Mouse (Mus musculus): ENCODE results near the gene Hs6st2. TPM values are rescaled to one million over a fixed set of nuclear protein-coding genes. Genes with fewer than 3 reads are reported as not detected.
A peak's percentile ranks its signal among the peaks of the same experiment; 100 is the strongest.

The Hs6st2 gene
- polyA plus RNA-seq, 1 experiment from 2014 or later, result 26.8 TPM

DNA sequence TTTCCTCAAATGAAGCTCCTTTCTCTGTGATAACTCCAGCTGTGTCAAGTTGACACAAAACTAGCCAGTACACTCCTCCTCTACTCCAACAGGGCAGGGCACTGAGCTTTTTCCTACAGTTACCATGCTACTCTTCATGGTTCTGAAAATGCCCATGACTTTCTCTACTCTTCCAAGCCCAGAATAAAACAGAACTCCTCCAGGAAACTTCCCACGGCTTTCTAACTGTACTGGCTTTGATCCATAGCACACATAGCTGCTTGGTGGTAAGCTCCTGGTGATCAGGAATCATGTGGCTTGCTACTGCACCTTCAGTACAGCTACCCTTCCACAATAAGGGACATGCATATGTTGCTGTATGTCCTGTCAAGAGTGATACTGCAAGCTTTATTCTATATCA lies 150.5 kb downstream of the Hs6st2 start:
- H3K9ac ChIP-seq (ENCODE audit: low read depth, low read length), result no peak overlapping the region
- no peak for ATAC-seq (ENCODE audit: low read depth)

DNA sequence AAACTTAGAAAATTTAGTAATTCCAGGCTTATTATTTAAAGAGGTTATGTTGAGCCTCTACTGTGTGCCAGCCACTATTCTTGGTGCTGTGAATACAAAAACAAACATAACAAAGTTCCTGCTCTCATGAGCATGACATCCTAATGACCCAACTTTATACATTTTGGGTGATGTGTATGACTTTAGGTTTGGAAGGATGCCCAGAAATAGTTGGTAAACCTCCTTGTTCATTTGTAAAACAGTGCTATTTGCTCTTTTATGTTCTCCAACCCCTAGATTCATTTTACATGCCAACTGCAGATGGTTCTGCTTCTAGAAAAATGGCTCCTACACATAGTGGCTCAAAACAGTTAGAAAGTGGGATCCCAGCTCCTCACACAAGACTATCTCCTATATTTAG lies 153.1 kb downstream of the Hs6st2 start:
- Histone ChIP-seq H3K4me1 (ENCODE audit: control insufficient read depth, insufficient read depth, low read length) (no peaks in the 10 kb centered on the region), H3K9ac (ENCODE audit: low read depth, low read length) (no peak overlapping the region), H3K9me3 (ENCODE audit: control insufficient read depth, low read length) (no peaks in the 10 kb centered on the region), H3K36me3 (ENCODE audit: control insufficient read depth, insufficient read depth, low read length) (no peaks in the 10 kb centered on the region), H3K27ac (replicated peaks; ENCODE audit: low read depth, low read length) (no peak overlapping the region), H3K27me3 (replicated peaks; ENCODE audit: control insufficient read depth, insufficient read depth, low read length) (0 out of 2 replicates have a peak, but pooled peaks cover 4% of the 10 kb centered on the region), H3K4me3 (ENCODE audit: low read depth, low read length) (no peak overlapping the region), H3K4me2 (ENCODE audit: low read depth, low read length) (no peak overlapping the region)
- ATAC-seq (ENCODE audit: low read depth) (no peak), DNase-seq (ENCODE audit: low spot score) (peak; percentile 47)

More for the DNA sequence above, 150.5 kb downstream of the Hs6st2 start:
- 77% methylated on average over 1 of the region's 1 CpGs for WGBS
- no peak overlapping the region for H3K4me3 ChIP-seq (ENCODE audit: low read depth, low read length)
- H3K9me3 ChIP-seq (ENCODE audit: control insufficient read depth, low read length), result no peaks in the 10 kb centered on the region
- no peak overlapping the region for H3K4me2 ChIP-seq (ENCODE audit: low read depth, low read length)
- H3K36me3 ChIP-seq (ENCODE audit: control insufficient read depth, insufficient read depth, low read length), result no peaks in the 10 kb centered on the region
- no peak overlapping the region for H3K27ac ChIP-seq (replicated peaks; ENCODE audit: low read depth, low read length)
- H3K4me1 ChIP-seq (ENCODE audit: control insufficient read depth, insufficient read depth, low read length), result no peaks in the 10 kb centered on the region
- DNase-seq (ENCODE audit: low spot score), result no peak
- no peaks in the 10 kb centered on the region for H3K27me3 ChIP-seq (replicated peaks; ENCODE audit: control insufficient read depth, insufficient read depth, low read length)

DNA sequence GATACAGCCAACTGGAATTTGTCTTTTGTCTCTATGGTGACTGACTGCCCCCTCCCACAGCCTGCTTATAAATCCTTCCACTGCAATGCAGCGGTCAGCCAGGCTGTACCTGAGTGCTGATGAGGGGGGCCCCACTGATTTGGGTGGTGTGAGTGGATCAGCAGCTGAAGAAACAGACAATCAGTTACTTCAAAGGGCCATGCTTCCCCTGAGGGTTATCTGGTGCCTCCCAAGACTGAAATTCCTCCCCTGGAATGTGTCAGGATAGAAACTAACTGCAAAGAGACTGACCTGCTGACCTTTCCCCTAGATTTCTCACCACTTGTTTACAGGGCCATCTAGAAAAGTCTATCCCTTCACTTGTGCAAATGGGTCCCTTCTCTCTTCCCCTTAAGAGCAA lies 166.8 kb downstream of the Hs6st2 start:
- no peak overlapping the region for H3K4me2 ChIP-seq (ENCODE audit: low read depth, low read length)
- 43% methylated on average over 1 of the region's 1 CpGs for WGBS
- DNase-seq (ENCODE audit: low spot score) (no peak), ATAC-seq (ENCODE audit: low read depth) (no peak)
- H3K4me3 ChIP-seq (ENCODE audit: low read depth, low read length), result no peak overlapping the region
- H3K27ac ChIP-seq (replicated peaks; ENCODE audit: low read depth, low read length), result no peak overlapping the region
- no peaks in the 10 kb centered on the region for H3K36me3 ChIP-seq (ENCODE audit: control insufficient read depth, insufficient read depth, low read length)
- 0 out of 2 replicates have a peak, but pooled peaks cover 5% of the 10 kb centered on the region for H3K27me3 ChIP-seq (replicated peaks; ENCODE audit: control insufficient read depth, insufficient read depth, low read length)
- peaks cover 5% of the 10 kb centered on the region; the same call in 1 of the 2 replicates for H3K4me1 ChIP-seq (ENCODE audit: control insufficient read depth, insufficient read depth, low read length)
- no peak overlapping the region for H3K9ac ChIP-seq (ENCODE audit: low read depth, low read length)
- no peaks in the 10 kb centered on the region for H3K9me3 ChIP-seq (ENCODE audit: control insufficient read depth, low read length)

DNA sequence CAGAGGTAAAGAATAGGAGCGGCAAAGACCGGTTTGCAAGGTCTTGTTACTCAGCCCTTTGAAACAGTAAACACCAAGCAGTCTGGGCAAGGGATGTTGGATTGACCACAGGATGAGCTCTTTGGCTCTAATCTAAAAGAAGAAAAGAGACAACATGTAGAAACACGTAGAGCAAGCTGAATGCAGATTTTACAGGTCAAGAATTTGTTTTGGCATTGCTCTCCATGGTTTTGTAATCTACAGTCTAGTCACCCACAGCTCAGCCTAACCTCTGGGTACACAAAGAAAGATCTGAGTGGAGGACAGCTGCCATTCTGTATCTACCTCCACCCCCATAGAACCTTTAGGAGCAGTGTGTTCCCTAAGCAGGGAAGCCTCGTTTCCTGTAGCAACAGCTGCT lies 175.1 kb downstream of the Hs6st2 start:
- H3K9ac ChIP-seq (ENCODE audit: low read depth, low read length), result no peak overlapping the region
- H3K9me3 ChIP-seq (ENCODE audit: control insufficient read depth, low read length), result no peaks in the 10 kb centered on the region
- H3K27ac ChIP-seq (replicated peaks; ENCODE audit: low read depth, low read length), result no peak overlapping the region
- H3K4me2 ChIP-seq (ENCODE audit: low read depth, low read length), result no peak overlapping the region
- H3K27me3 ChIP-seq (replicated peaks; ENCODE audit: control insufficient read depth, insufficient read depth, low read length), result peaks cover 3% of the 10 kb centered on the region; the same call in 1 of the 2 replicates
- ATAC-seq (ENCODE audit: low read depth) (no peak), DNase-seq (ENCODE audit: low spot score) (no peak)
- H3K4me1 ChIP-seq (ENCODE audit: control insufficient read depth, insufficient read depth, low read length), result no peaks in the 10 kb centered on the region
- WGBS, result 49% methylated on average over 4 of the region's 4 CpGs
- no peak overlapping the region for H3K4me3 ChIP-seq (ENCODE audit: low read depth, low read length)
- H3K36me3 ChIP-seq (ENCODE audit: control insufficient read depth, insufficient read depth, low read length), result no peaks in the 10 kb centered on the region

DNA sequence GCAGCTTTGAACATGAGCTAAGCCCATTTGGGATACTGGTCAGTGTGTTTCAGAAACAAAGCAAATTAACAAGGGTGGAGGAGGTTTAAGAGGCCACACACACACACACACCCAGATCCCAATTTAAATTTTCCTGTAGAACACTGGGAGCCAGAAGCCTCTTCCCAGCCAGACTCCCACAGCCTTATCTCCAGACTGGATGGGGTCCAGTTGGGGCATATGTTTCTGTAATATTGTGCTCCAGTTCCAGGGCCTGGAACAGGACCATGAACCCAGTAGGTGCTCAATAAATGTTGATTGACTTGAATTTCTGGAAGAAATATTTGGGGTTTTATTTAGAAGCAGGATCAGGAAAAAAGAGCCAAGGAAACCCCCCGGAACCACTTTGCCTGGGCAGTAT lies 176.0 kb downstream of the Hs6st2 start:
- H3K4me1 ChIP-seq (ENCODE audit: control insufficient read depth, insufficient read depth, low read length), result no peaks in the 10 kb centered on the region

DNA sequence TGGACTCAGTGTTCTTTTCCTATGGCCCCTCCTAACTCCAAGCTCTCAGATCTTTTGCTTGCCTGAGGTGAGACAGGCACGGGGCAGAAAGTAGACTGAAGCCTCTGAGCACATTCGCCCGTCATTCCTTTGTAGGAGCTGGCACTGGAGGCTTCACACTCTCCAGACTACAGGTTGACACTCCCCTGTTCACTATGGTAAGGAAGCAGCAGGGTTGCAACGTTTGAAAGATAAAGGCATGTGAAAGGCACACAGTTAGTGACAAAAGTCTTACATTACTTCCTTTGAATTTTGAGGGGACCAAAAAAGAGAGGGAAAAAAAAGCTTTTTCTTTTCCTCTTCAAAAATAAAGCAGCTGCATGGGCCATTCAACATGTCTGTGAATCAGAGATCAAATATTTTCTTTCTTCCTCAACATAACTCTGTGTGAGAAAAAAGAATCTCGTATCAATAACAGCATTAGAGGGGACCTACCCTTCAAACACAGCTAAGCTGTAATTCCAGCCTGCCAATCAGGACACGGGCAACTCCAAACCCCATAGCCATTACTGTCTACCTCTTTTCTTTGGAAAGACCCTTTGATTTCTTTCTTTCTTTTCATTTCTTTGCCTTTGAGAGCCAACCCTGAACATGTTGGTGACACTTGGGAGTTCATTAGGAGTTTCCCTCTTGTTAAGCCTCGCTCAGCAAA lies 177.7 kb downstream of the Hs6st2 start:
- WGBS, result 52% methylated on average over 7 of the region's 7 CpGs
- H3K27ac ChIP-seq (replicated peaks; ENCODE audit: low read depth, low read length), result no peak overlapping the region
- no peak overlapping the region for H3K4me2 ChIP-seq (ENCODE audit: low read depth, low read length)
- no peak overlapping the region for H3K4me3 ChIP-seq (ENCODE audit: low read depth, low read length)
- H3K27me3 ChIP-seq (replicated peaks; ENCODE audit: control insufficient read depth, insufficient read depth, low read length), result peaks cover 3% of the 10 kb centered on the region; the same call in 1 of the 2 replicates
- ATAC-seq (ENCODE audit: low read depth) (no peak), DNase-seq (ENCODE audit: low spot score) (no peak)
- H3K36me3 ChIP-seq (ENCODE audit: control insufficient read depth, insufficient read depth, low read length), result no peaks in the 10 kb centered on the region
- H3K9ac ChIP-seq (ENCODE audit: low read depth, low read length), result no peak overlapping the region
- no peaks in the 10 kb centered on the region for H3K9me3 ChIP-seq (ENCODE audit: control insufficient read depth, low read length)
- no peaks in the 10 kb centered on the region for H3K4me1 ChIP-seq (ENCODE audit: control insufficient read depth, insufficient read depth, low read length)

More for the DNA sequence above, 176.0 kb downstream of the Hs6st2 start:
- WGBS, result 52% methylated on average over 1 of the region's 1 CpGs
- no peak overlapping the region for H3K27ac ChIP-seq (replicated peaks; ENCODE audit: low read depth, low read length)
- no peaks in the 10 kb centered on the region for H3K9me3 ChIP-seq (ENCODE audit: control insufficient read depth, low read length)
- H3K36me3 ChIP-seq (ENCODE audit: control insufficient read depth, insufficient read depth, low read length), result no peaks in the 10 kb centered on the region
- DNase-seq (ENCODE audit: low spot score), result no peak
- H3K27me3 ChIP-seq (replicated peaks; ENCODE audit: control insufficient read depth, insufficient read depth, low read length), result peaks cover 3% of the 10 kb centered on the region; the same call in 1 of the 2 replicates
- H3K4me2 ChIP-seq (ENCODE audit: low read depth, low read length), result no peak overlapping the region
- H3K9ac ChIP-seq (ENCODE audit: low read depth, low read length), result no peak overlapping the region
- ATAC-seq (ENCODE audit: low read depth), result no peak
- no peak overlapping the region for H3K4me3 ChIP-seq (ENCODE audit: low read depth, low read length)

DNA sequence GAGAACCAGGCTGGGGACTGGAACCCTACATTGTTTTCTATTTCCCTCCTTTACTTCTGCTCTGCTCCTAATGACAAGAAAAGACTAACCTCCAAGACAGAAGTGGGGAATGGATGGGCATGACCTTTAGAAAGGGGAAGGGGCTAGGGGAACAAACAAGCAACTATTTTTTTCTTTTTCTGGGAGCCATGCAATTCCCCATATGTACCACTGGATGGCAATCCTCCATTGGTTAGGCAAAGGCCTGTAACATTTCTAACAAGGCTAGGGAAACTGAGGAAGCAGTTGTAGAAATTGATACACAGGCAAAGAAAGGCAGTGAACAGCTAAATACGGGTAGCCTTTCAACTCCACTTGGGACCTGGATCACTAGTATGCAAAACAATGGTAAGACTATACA lies 183.8 kb downstream of the Hs6st2 start:
- ATAC-seq (ENCODE audit: low read depth) (no peak), DNase-seq (ENCODE audit: low spot score) (no peak)
- WGBS, result 48% methylated on average over 1 of the region's 1 CpGs

DNA sequence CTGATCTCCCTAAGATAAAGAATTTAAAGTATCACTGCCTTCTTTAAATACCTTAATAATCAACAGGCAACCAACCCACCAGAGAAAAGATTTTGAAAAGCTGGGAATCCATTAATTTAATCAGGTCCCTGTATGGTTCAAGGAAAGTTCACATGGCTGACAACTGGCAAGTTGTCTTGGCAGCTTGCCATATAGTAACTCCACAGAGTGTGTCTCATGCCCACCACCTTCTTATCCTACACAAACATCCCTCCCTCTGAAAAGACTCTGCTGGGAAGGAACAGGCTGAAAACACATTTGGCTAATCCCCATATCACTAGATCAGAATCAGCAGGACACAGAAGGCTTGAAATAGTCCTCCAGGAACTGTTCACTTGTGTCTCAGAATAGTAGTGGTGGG lies 193.3 kb downstream of the Hs6st2 start:
- Histone ChIP-seq H3K27ac (replicated peaks; ENCODE audit: low read depth, low read length) (no peak overlapping the region), H3K27me3 (replicated peaks; ENCODE audit: control insufficient read depth, insufficient read depth, low read length) (no peaks in the 10 kb centered on the region), H3K9ac (ENCODE audit: low read depth, low read length) (no peak overlapping the region), H3K4me3 (ENCODE audit: low read depth, low read length) (no peak overlapping the region), H3K36me3 (ENCODE audit: control insufficient read depth, insufficient read depth, low read length) (no peaks in the 10 kb centered on the region), H3K9me3 (ENCODE audit: control insufficient read depth, low read length) (no peaks in the 10 kb centered on the region), H3K4me1 (ENCODE audit: control insufficient read depth, insufficient read depth, low read length) (0 out of 2 replicates have a peak, but pooled peaks cover 5% of the 10 kb centered on the region), H3K4me2 (ENCODE audit: low read depth, low read length) (no peak overlapping the region)
- no peak; the same call in 1 of the 2 replicates for ATAC-seq (ENCODE audit: low read depth)
- peak; percentile 71 for DNase-seq (ENCODE audit: low spot score)

More for the DNA sequence above, 183.8 kb downstream of the Hs6st2 start:
- Histone ChIP-seq H3K27ac (replicated peaks; ENCODE audit: low read depth, low read length) (no peak overlapping the region), H3K9me3 (ENCODE audit: control insufficient read depth, low read length) (no peaks in the 10 kb centered on the region), H3K27me3 (replicated peaks; ENCODE audit: control insufficient read depth, insufficient read depth, low read length) (no peaks in the 10 kb centered on the region), H3K36me3 (ENCODE audit: control insufficient read depth, insufficient read depth, low read length) (no peaks in the 10 kb centered on the region), H3K4me1 (ENCODE audit: control insufficient read depth, insufficient read depth, low read length) (no peaks in the 10 kb centered on the region), H3K4me2 (ENCODE audit: low read depth, low read length) (no peak overlapping the region), H3K4me3 (ENCODE audit: low read depth, low read length) (no peak overlapping the region), H3K9ac (ENCODE audit: low read depth, low read length) (no peak overlapping the region)

DNA sequence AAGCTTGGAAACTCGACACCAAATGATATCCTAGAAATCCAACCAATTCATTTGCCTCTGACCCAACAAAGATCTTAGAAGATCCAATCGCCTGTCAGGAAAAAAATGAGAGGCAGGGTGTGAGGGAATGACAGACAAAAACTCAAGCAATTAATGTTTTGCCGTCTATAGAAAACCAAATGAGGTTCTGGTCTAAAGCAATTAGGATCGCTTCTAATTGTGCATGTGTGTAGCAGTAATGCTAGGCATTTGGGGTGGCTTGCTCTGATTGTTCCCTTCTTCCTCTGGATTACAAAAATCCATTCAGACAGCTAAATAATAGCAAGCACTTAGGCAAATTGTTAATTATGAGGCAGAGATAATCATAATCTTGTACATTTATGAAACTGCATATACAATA lies 212.2 kb downstream of the Hs6st2 start:
- WGBS, result 73% methylated on average over 4 of the region's 4 CpGs

More for the DNA sequence above, 212.2 kb downstream of the Hs6st2 start:
- Histone ChIP-seq H3K27ac (replicated peaks; ENCODE audit: low read depth, low read length) (no peak overlapping the region), H3K4me1 (ENCODE audit: control insufficient read depth, insufficient read depth, low read length) (peaks cover 4% of the 10 kb centered on the region; the same call in 1 of the 2 replicates), H3K4me2 (ENCODE audit: low read depth, low read length) (no peak overlapping the region), H3K4me3 (ENCODE audit: low read depth, low read length) (no peak overlapping the region), H3K9ac (ENCODE audit: low read depth, low read length) (no peak overlapping the region), H3K36me3 (ENCODE audit: control insufficient read depth, insufficient read depth, low read length) (no peaks in the 10 kb centered on the region), H3K9me3 (ENCODE audit: control insufficient read depth, low read length) (no peaks in the 10 kb centered on the region), H3K27me3 (replicated peaks; ENCODE audit: control insufficient read depth, insufficient read depth, low read length) (no peaks in the 10 kb centered on the region; the same call in 1 of the 2 replicates)
- ATAC-seq (ENCODE audit: low read depth) (no peak), DNase-seq (ENCODE audit: low spot score) (no peak)
